Mouse (Mus musculus): ENCODE data around the gene Elk3.

GRCm38 (mm10) chr10:93353545-93354326, 42.8 kb upstream of the Elk3 start:
- TF ChIP-seq POLR2A (IDR thresholded peaks at IDR 0.05; ENCODE audit: low read depth, low read length) (no peak), CTCF (IDR thresholded peaks at IDR 0.05; ENCODE audit: extremely low read depth, insufficient read length, insufficient replicate concordance, low read depth, low read length) (no peak)

All from small intestine, adult 2 months (tissue).